Mouse (Mus musculus): Measurements from ENCODE around the gene Slc7a1.

Gene Slc7a1

GRCm38 (mm10) chr5:148314931-148315330 lies 84.8 kb downstream of the Slc7a1 start:
- no peak for DNase-seq (ENCODE audit: low spot score)

DNA sequence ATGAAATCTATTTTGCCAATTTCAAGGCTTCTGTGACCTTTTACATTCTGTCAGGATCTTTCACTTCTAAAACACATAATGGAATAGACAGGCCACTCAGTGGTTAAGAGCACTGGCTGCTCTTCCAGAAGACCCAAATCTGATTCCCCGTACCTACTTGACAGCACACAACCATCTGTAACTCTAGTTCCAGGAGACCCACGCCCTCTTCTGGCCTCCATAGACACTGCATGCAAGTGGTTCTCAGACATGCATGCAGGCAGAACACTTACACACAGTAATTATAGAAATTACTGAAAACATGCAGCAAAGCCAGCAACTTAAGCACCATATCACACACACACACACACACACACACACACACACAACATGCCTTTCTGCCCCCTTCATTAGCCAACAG lies 87.3 kb downstream of the Slc7a1 start:
- no peak for DNase-seq (ENCODE audit: low spot score)

GRCm38 (mm10) chr5:148310790-148311189 lies 88.9 kb downstream of the Slc7a1 start:
- no peak for DNase-seq (ENCODE audit: low spot score)

- no peak for DNase-seq (ENCODE audit: low spot score)
Observed at GRCm38 (mm10) chr5:148304112-148304511, 95.6 kb downstream of the Slc7a1 start.

- DNase-seq (ENCODE audit: low spot score), result no peak
Observed at GRCm38 (mm10) chr5:148302968-148303367, 96.7 kb downstream of the Slc7a1 start.

GRCm38 (mm10) chr5:148293346-148293745 lies 106.4 kb downstream of the Slc7a1 start:
- no peak for DNase-seq (ENCODE audit: low spot score)

DNA sequence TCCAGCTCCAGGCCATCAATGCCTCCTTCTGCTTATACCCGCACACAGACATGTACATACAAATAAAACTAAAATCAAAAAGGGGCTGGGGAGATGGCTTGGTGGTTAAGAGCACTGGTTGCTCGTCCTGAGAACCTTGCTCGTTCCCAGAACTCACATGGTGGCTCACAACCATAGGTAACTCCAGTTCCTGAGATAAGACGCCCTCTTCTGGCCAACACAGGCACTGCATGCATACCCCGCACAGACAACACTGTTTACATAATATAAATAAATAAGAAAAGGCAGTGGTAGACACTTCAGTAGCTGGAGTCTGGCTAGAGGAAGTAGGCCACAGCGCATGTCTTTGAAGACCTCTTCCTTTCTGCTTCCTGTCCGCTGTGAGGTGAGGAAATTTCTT lies 106.8 kb downstream of the Slc7a1 start:
- DNase-seq (ENCODE audit: low spot score), result no peak

GRCm38 (mm10) chr5:148289951-148290350 lies 109.8 kb downstream of the Slc7a1 start:
- DNase-seq (ENCODE audit: low spot score), result no peak

DNA sequence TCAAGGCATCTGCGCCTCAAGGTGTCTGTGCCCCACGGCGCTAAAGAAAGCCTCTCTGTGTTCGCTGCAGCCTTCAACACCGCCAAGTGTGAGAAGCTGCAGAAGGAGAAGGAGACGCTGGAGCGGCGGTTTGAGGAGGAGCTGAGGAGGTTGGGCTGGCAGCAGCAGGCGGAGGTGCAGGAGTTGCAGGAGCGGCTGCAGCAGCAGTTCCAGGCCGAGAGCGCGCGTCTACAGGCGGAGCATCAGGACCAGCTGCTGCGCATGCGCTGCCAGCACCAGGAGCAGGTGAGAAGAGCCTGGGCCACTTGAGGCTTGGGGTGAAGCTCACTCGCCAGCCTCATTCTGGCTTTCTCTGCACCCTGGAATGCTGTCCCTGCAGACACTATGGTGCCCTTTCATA lies 110.9 kb downstream of the Slc7a1 start:
- no peak for DNase-seq (ENCODE audit: low spot score)

DNA sequence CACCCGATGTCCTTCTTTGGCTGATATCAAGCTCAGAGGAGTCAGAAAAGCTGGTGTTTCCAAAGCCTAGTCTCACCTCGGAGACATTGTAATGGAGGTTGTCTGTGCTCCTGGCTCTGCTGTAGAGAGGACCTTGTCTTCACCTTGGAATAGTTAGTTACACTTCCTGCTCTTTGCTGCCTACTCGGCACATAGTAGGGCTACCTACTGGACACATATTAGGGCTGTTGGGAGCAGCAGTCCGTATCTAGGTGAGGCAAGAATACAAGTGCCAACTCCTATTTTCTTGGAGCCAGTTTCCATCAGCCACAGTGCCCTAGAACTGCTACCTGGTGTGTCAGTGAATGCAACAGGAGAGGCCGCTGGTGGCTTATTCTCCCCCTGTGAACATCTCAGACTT lies 112.2 kb downstream of the Slc7a1 start:
- DNase-seq (ENCODE audit: low spot score), result no peak

DNA sequence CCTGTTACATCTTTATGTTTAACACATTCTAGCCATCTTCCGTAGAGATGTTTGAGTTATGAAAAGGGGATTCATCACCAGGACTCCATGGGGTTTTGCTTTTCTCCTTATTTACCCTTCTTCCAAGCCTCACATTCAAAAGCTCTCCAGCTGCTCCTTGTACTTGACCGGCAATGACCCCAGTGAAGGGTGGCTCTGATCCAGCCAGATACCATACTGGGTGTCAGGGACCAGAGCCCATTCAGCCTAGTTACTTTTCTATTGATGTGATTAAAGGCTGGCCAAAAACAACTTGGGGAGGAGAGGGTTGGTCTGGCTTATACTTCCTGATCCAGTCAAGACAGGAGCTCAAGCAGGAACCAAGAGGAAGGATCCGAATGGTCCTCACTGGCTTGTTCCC lies 116.1 kb downstream of the Slc7a1 start:
- no peak for DNase-seq (ENCODE audit: low spot score)

- DNase-seq (ENCODE audit: low spot score), result no peak
Observed at GRCm38 (mm10) chr5:148283177-148283576, 116.5 kb downstream of the Slc7a1 start.

DNA sequence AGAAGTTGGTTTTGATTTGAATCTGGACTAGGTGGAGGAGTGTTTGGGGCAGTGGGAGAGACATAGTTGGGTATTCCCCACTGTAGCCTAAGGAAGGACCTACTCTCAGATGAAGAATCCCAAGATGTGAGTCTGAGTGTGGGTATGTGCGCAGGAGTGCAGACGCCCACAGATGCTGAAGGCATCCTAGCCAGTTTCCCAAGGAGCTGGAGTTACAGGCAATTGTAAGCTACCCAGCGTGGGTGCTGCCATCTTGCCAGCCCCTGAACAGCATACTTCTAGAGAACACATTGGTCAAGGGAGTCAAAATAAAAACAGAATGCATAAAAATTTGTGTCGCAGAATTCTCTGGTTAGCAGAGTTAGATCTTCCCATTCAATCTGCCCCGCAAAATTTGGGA lies 117.1 kb downstream of the Slc7a1 start:
- DNase-seq (ENCODE audit: low spot score), result no peak

DNA sequence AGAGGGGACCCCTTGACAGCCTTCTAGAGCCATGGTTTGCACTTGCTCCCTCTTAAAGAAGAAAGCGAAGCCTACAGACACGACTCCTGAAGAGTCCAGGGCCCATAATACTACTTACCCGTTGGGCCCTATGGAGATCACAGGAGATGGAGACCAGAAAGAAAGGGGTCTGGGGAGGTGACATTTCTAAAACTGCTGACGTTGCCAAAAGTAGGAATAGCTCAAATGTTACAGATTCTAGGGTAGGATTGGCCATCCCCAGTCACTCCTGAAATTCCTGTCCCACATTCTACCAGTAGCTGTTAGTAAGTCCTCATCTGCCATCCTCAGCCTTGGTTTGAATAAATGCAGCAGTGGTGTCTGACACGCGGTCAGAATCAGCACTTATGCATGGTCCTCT lies 117.6 kb downstream of the Slc7a1 start:
- no peak for DNase-seq (ENCODE audit: low spot score)

DNA sequence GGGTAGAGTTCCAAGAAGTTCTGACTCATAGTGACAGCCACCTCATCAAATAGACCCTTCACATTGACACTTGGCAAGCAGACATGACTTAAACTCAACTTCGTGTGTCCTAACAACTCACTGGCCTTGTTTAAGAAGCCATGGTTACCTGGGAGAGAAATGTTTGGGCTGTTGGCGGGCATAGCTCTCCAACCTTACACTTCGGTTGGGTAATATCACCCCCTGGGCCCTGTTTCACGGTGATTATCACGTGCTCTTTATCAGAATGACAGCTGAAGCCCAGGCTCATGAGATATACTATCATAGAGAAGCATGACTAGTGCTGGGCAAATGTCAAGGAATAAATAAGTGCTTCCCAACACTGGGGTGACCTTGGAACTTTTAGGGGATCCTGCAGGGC lies 119.4 kb downstream of the Slc7a1 start:
- DNase-seq (ENCODE audit: low spot score), result no peak

DNA sequence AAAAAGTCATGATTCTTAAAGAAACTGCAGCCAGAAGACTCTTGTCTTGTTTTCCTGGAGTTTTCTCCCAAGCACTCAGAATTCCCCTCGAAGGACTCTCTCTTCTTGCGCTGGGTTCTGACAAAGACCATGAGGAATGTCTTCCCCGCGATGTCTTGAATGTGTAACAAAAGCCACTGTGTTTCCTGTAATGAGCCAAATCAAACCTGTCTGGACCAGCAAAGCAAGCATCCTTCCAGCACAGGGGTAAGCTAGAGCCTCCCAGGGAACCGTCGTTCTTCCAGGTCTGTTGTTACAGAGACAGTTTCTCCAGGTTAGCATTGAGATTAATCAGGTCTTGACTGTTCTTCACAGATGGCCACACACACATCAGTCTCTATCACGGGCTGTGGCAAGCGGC lies 121.5 kb downstream of the Slc7a1 start:
- DNase-seq (ENCODE audit: low spot score), result no peak

Data from left cerebral cortex, adult 11 months (tissue).